Mouse (Mus musculus) right cerebral cortex, adult 2 months (tissue): ENCODE data around the gene Spty2d1.
A peak's percentile ranks its signal among the peaks of the same experiment; 100 is the strongest.
"Not testable (repeated sequence)": the region's sequence is repeated elsewhere in the genome, so short reads cannot be mapped to it uniquely, and the experiment has no call there.

Source experiments
- DNase-seq, 2 experiments: peaks; one replicate each; pipeline ENCODE4 v3.0.0; 2021 to 2022; ENCODE audit warnings: low spot score in 2 of 2

The Spty2d1 gene

GRCm38 (mm10) chr7:46989387-46989786 lies 18.8 kb downstream of the Spty2d1 start:
- not testable (repeated sequence) for DNase-seq

GRCm38 (mm10) chr7:46987073-46987472 lies 21.1 kb downstream of the Spty2d1 start:
- no peak for DNase-seq

- no peak for DNase-seq
Measured at GRCm38 (mm10) chr7:46986646-46987045, 21.6 kb downstream of the Spty2d1 start.

- no peak for DNase-seq
Measured at GRCm38 (mm10) chr7:46985718-46986505, 22.3 kb downstream of the Spty2d1 start.

GRCm38 (mm10) chr7:46983280-46983679 lies 24.9 kb downstream of the Spty2d1 start, which contains the start of gene Gm9999:
Gene Gm9999 (plus strand): TSS chr7:46983580.
- no peak for DNase-seq

GRCm38 (mm10) chr7:46975456-46975855 lies 32.8 kb downstream of the Spty2d1 start:
- DNase-seq: no peak

- no peak for DNase-seq
Measured at GRCm38 (mm10) chr7:46974648-46975047, 33.6 kb downstream of the Spty2d1 start.

GRCm38 (mm10) chr7:46969898-46970297 lies 38.3 kb downstream of the Spty2d1 start:
- DNase-seq: no peak

- no peak for DNase-seq
Measured at GRCm38 (mm10) chr7:46964070-46964469, 44.1 kb downstream of the Spty2d1 start.

- peak; percentile 75 for DNase-seq
Measured at GRCm38 (mm10) chr7:46962806-46963618, 45.2 kb downstream of the Spty2d1 start.

GRCm38 (mm10) chr7:46962132-46962531 lies 46.1 kb downstream of the Spty2d1 start:
- no peak for DNase-seq

- no peak for DNase-seq
Measured at GRCm38 (mm10) chr7:46960991-46961390, 47.2 kb downstream of the Spty2d1 start.

GRCm38 (mm10) chr7:46958853-46959252 lies 49.4 kb downstream of the Spty2d1 start:
- no peak for DNase-seq

- DNase-seq: peak; percentile 95 to 96
Measured at GRCm38 (mm10) chr7:46957831-46958691, 50.1 kb downstream of the Spty2d1 start, which contains the start of gene Uevld. Gene Uevld (minus strand): TSS chr7:46958527.
